In genomic region chr17:75703865-75704264, GRCm38 (mm10) we compare ENCODE assay signal across 20 mouse cellular contexts.
A peak's percentile ranks its signal among the peaks of the same experiment; 100 is the strongest.
DNase-seq lines count a peak whose midpoint lies in the region; ATAC-seq and TF ChIP-seq lines count a peak whose summit lies in the region.
"Had no signal": no experiment of that assay in that cellular context is flagged by ENCODE, and none has a peak within 500 bp of the region (broad histone marks: within the 10 kb centered on the region; RNA-seq: fewer than 3 reads in every experiment).

No protein-coding gene starts in this region.

- 15% methylated on average over 8 of the region's 8 CpGs for WGBS in kidney, postnatal 0 days
- WGBS in hindbrain, embryonic 11.5 days, result 46% methylated on average over 8 of the region's 8 CpGs
- 18% methylated on average over 8 of the region's 8 CpGs for WGBS in neural tube, embryonic 11.5 days

- H3K36me3 ChIP-seq in kidney, postnatal 0 days (ENCODE audit: insufficient read depth, low read length), result no peaks in the 10 kb centered on the region
- no peaks in the 10 kb centered on the region for H3K36me3 ChIP-seq in hindbrain, embryonic 11.5 days (ENCODE audit: control insufficient read depth, insufficient read depth, low read length)
- no peaks in the 10 kb centered on the region for H3K36me3 ChIP-seq in neural tube, embryonic 11.5 days (ENCODE audit: control insufficient read depth, insufficient read depth, low read length)
- H3K36me3 ChIP-seq: limb, embryonic 15.5 days; midbrain, embryonic 10.5 days had no signal

- H3K27me3 ChIP-seq in kidney, postnatal 0 days (ENCODE audit: insufficient read depth, low read length), result no peaks in the 10 kb centered on the region
- H3K27me3 ChIP-seq in hindbrain, embryonic 11.5 days (ENCODE audit: control insufficient read depth, insufficient read depth, low read length), result no peaks in the 10 kb centered on the region
- no peaks in the 10 kb centered on the region for H3K27me3 ChIP-seq in neural tube, embryonic 11.5 days (ENCODE audit: control insufficient read depth, insufficient read depth, low read length)
- H3K27me3 ChIP-seq: limb, embryonic 15.5 days had no signal

- 0 out of 2 replicates have a peak, but pooled peaks have one; percentile 2 for TF ChIP-seq CTCF in kidney, postnatal 0 days (IDR thresholded peaks at IDR 0.05; ENCODE audit: low read depth)

- no peaks in the 10 kb centered on the region for H3K9me3 ChIP-seq in kidney, postnatal 0 days (replicated peaks; ENCODE audit: low read length)
- no peaks in the 10 kb centered on the region for H3K9me3 ChIP-seq in hindbrain, embryonic 11.5 days (ENCODE audit: control insufficient read depth, low read length)
- H3K9me3 ChIP-seq in neural tube, embryonic 11.5 days (ENCODE audit: control insufficient read depth, low read length), result no peaks in the 10 kb centered on the region
- H3K9me3 ChIP-seq: limb, embryonic 15.5 days; midbrain, embryonic 10.5 days had no signal

- intact Hi-C loops in left cerebral cortex, postnatal 14 days (cut with DNase I), result no loop called here

- H3K9ac ChIP-seq in kidney, postnatal 0 days (ENCODE audit: low read depth, low read length), result no peak overlapping the region
- H3K9ac ChIP-seq in hindbrain, embryonic 11.5 days (ENCODE audit: low read depth, low read length), result no peak overlapping the region
- H3K9ac ChIP-seq in neural tube, embryonic 11.5 days (ENCODE audit: low read length), result no peak overlapping the region
- H3K9ac ChIP-seq: limb, embryonic 15.5 days had no signal

- H3K27ac ChIP-seq in kidney, postnatal 0 days, result no peak overlapping the region
- H3K27ac ChIP-seq in hindbrain, embryonic 11.5 days (ENCODE audit: low read depth, low read length), result no peak overlapping the region
- H3K27ac ChIP-seq in neural tube, embryonic 11.5 days (ENCODE audit: low read depth, low read length), result no peak overlapping the region
- H3K27ac ChIP-seq: heart, adult 2 months; limb, embryonic 15.5 days; midbrain, embryonic 10.5 days had no signal

- ATAC-seq in kidney, postnatal 0 days (replicated peaks; ENCODE audit: low FRiP score, low read depth), result peak; percentile 75
- ATAC-seq in hindbrain, embryonic 11.5 days (ENCODE audit: low FRiP score), result peak; percentile 70
- peak; percentile 79 for ATAC-seq in neural tube, embryonic 11.5 days (ENCODE audit: insufficient read depth, low FRiP score, low TSS enrichment)
- ATAC-seq: activated CD4-positive, CD25-positive, alpha-beta regulatory T cell, adult 4 months; Patski had no signal

- H3K4me1 ChIP-seq in kidney, postnatal 0 days (replicated peaks; ENCODE audit: insufficient read depth, low read length), result no peaks in the 10 kb centered on the region
- no peaks in the 10 kb centered on the region for H3K4me1 ChIP-seq in hindbrain, embryonic 11.5 days (replicated peaks; ENCODE audit: control insufficient read depth, insufficient read depth, low read length)
- H3K4me1 ChIP-seq in neural tube, embryonic 11.5 days (ENCODE audit: control insufficient read depth, insufficient read depth, low read length), result no peaks in the 10 kb centered on the region
- H3K4me1 ChIP-seq: limb, embryonic 15.5 days; midbrain, embryonic 10.5 days had no signal

- H3K4me2 ChIP-seq in kidney, postnatal 0 days (ENCODE audit: low read length), result no peak overlapping the region
- no peak overlapping the region for H3K4me2 ChIP-seq in hindbrain, embryonic 11.5 days (replicated peaks; ENCODE audit: low read depth, low read length)
- no peak overlapping the region for H3K4me2 ChIP-seq in neural tube, embryonic 11.5 days (ENCODE audit: low read depth)
- H3K4me2 ChIP-seq: limb, embryonic 15.5 days had no signal

- peak; percentile 75 for DNase-seq in kidney, postnatal 0 days (ENCODE audit: low spot score)
- no peak for DNase-seq in kidney, adult 8-10 months
- DNase-seq in embryo, embryonic 10.5 days (ENCODE audit: low spot score), result peak; percentile 57
- peak; percentile 20 for DNase-seq in hindbrain, embryonic 11.5 days (ENCODE audit: low spot score)
- DNase-seq in neural tube, embryonic 11.5 days (ENCODE audit: low spot score), result peak; percentile 40
- DNase-seq in liver, result no peak
- no peak for DNase-seq in right cerebral cortex, postnatal 4 days
- DNase-seq in left cerebral cortex, postnatal 14 days (ENCODE audit: low spot score in 2 of 2), result no peak
- DNase-seq: adrenal gland, postnatal 25 days; cerebellum, adult 9-10 months; gastrocnemius, postnatal 10 days; heart, adult 2 months; kidney, postnatal 14 days; lung, adult 18-20 months; lung, postnatal 36 days had no signal

- H3K4me3 ChIP-seq in kidney, postnatal 0 days (replicated peaks; ENCODE audit: low read depth, low read length), result no peak overlapping the region
- H3K4me3 ChIP-seq in hindbrain, embryonic 11.5 days (ENCODE audit: low read depth, low read length), result no peak overlapping the region
- H3K4me3 ChIP-seq in neural tube, embryonic 11.5 days (ENCODE audit: low read depth, low read length), result no peak overlapping the region
- H3K4me3 ChIP-seq: erythroblast, embryonic 14.5 days; heart, adult 2 months; limb, embryonic 15.5 days; midbrain, embryonic 10.5 days had no signal

Comparison
In these comparisons a context has a peak if more than half of its experiments do, and no peak if none do; other contexts are left out.
1. DNase-seq: peak in kidney, postnatal 0 days (single experiment), embryo, embryonic 10.5 days (single experiment), hindbrain, embryonic 11.5 days (single experiment) and neural tube, embryonic 11.5 days (single experiment); none in kidney, adult 8-10 months (0 of 2), liver (single experiment), right cerebral cortex, postnatal 4 days (single experiment) and left cerebral cortex, postnatal 14 days (0 of 2).
2. Peak in every context shown above with its lines, with median percentiles within 50 percentile points of each other: ATAC-seq.